Mouse (Mus musculus): ENCODE measurements around the gene Mt4. TPM values are rescaled to one million over a fixed set of nuclear protein-coding genes. Genes with fewer than 3 reads are reported as not detected.

Mt4 gene
- total RNA-seq (2012; rRNA removed) (not detected in 2 replicates), polyA plus RNA-seq (2012; ENCODE audit: insufficient read depth in 1 of 2, insufficient read length in 2 of 2, low read depth in 1 of 2, low replicate concordance in 2 of 2, missing spikeins in 1 of 2) (not detected)

- DNase-seq (ENCODE audit: low read depth, low spot score), result no peak
- H3K79me2 ChIP-seq (ENCODE audit: control insufficient read depth, insufficient read depth, low read length, poor library complexity), result no peaks in the 10 kb centered on the region
- H3K9ac ChIP-seq (ENCODE audit: control insufficient read depth, low read depth, low read length, poor library complexity, severe bottlenecking), result no peak within 1 kb of the TSS
- H3K9me3 ChIP-seq (replicated peaks; ENCODE audit: insufficient read depth, low read length), result no peaks in the 10 kb centered on the region
- H3K27ac ChIP-seq (ENCODE audit: control insufficient read depth, low read depth, low read length), result no peak within 1 kb of the TSS
- TF ChIP-seq E2F4 (IDR thresholded peaks at IDR 0.05; ENCODE audit: borderline replicate concordance, low read depth, low read length) (no peak), CHD1 (IDR thresholded peaks at IDR 0.05; ENCODE audit: low read depth, low read length) (no peak), TAL1 (IDR thresholded peaks at IDR 0.05; ENCODE audit: low read length) (no peak), GATA1 (IDR thresholded peaks at IDR 0.05; ENCODE audit: low read depth, low read length) (no peak), KAT2A (conservative IDR thresholded peaks at IDR 0.05; ENCODE audit: low read depth, low read length) (no peak)
- H3K27me3 ChIP-seq (ENCODE audit: control insufficient read depth in 1 of 2, insufficient read depth in 2 of 2, low read length in 2 of 2), result peaks cover 1 to 2% of the 10 kb centered on the region in 2 experiments; a peak in 2 of 4 replicates
- H3K4me3 ChIP-seq (ENCODE audit: control insufficient read depth in 1 of 2, insufficient read depth in 1 of 2, low read depth in 2 of 2, low read length in 2 of 2), result no peak within 1 kb of the TSS
- H3K36me3 ChIP-seq (ENCODE audit: control insufficient read depth in 1 of 2, insufficient read depth in 2 of 2, low read length in 2 of 2), result no peaks in the 10 kb centered on the region
- H3K4me1 ChIP-seq (ENCODE audit: control insufficient read depth in 1 of 2, insufficient read depth in 2 of 2, low read length in 2 of 2), result no peaks in the 10 kb centered on the region
Observed at GRCm38 (mm10) chr8:94136933-94137332, at the start of gene Mt4. Mt4 (plus strand) TSS chr8:94137197.

DNA sequence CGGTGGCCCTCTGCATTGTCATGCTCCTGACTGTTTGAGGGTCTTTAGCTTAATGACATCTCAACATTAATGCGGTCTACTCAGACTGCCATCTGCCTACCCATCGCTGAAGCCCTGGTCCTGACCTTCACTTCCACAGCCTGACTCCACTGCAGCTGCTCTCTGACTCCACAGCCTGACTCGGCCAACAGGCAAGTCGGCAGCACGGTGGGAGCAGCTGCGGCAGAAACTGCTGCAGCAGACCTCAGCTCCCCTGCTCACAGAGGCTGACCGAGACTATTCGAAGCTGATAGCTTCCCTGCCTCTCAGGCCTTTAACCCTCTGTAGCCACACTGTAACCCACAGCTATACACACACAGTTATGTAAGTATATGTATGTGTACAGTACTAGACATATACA lies 49.0 kb upstream of the Mt4 start:
- H3K4me1 ChIP-seq (ENCODE audit: control insufficient read depth in 1 of 2, insufficient read depth in 2 of 2, low read length in 2 of 2), result no peaks in the 10 kb centered on the region; a peak in 1 of 4 replicates
- TF ChIP-seq ZC3H11A (IDR thresholded peaks at IDR 0.05; ENCODE audit: low read depth, low read length), result no peak
- TF ChIP-seq MXI1 (IDR thresholded peaks at IDR 0.05; ENCODE audit: low read depth, low read length), result no peak
- TF ChIP-seq ZMIZ1 (IDR thresholded peaks at IDR 0.05; ENCODE audit: low read depth, low read length), result no peak
- no peak for TF ChIP-seq HCFC1 (IDR thresholded peaks at IDR 0.05; ENCODE audit: low read depth, low read length)
- TF ChIP-seq CHD2 (IDR thresholded peaks at IDR 0.05; ENCODE audit: low read length), result no peak
- TF ChIP-seq JUND (IDR thresholded peaks at IDR 0.05; ENCODE audit: low read depth, low read length), result no peak
- TF ChIP-seq CHD1 (IDR thresholded peaks at IDR 0.05; ENCODE audit: low read depth, low read length), result no peak
- no peak for TF ChIP-seq MAFK (IDR thresholded peaks at IDR 0.05; ENCODE audit: borderline replicate concordance, low read depth, low read length)
- no peak for TF ChIP-seq TAL1 (IDR thresholded peaks at IDR 0.05; ENCODE audit: low read length)
- no peak for TF ChIP-seq MEF2A (IDR thresholded peaks at IDR 0.05; ENCODE audit: extremely low read depth, insufficient replicate concordance, low read depth, low read length, poor library complexity, severe bottlenecking)
- TF ChIP-seq TCF12 (IDR thresholded peaks at IDR 0.05; ENCODE audit: low read depth, low read length), result no peak
- TF ChIP-seq MYB (IDR thresholded peaks at IDR 0.05; ENCODE audit: low read depth, low read length), result no peak
- no peak for TF ChIP-seq ELF1 (IDR thresholded peaks at IDR 0.05; ENCODE audit: low read depth, low read length)
- no peak for TF ChIP-seq SMC3 (IDR thresholded peaks at IDR 0.05; ENCODE audit: low read depth, low read length)
- no peak for TF ChIP-seq ZNF384 (IDR thresholded peaks at IDR 0.05; ENCODE audit: low read depth, low read length)
- TF ChIP-seq NELFE (IDR thresholded peaks at IDR 0.05; ENCODE audit: low read depth, low read length), result no peak
- H3K27me3 ChIP-seq (ENCODE audit: control insufficient read depth in 1 of 2, insufficient read depth in 2 of 2, low read length in 2 of 2), result no peaks in the 10 kb centered on the region

More for the DNA sequence above, 49.0 kb upstream of the Mt4 start:
- no peak overlapping the region for H3K4me3 ChIP-seq (ENCODE audit: control insufficient read depth in 1 of 2, insufficient read depth in 1 of 2, low read depth in 2 of 2, low read length in 2 of 2)
- H3K27ac ChIP-seq (ENCODE audit: control insufficient read depth, low read depth, low read length), result no peak overlapping the region
- H3K9me3 ChIP-seq (replicated peaks; ENCODE audit: insufficient read depth, low read length), result no peaks in the 10 kb centered on the region
- DNase-seq (ENCODE audit: low read depth, low spot score), result no peak
- no peaks in the 10 kb centered on the region for H3K36me3 ChIP-seq (ENCODE audit: control insufficient read depth in 1 of 2, insufficient read depth in 2 of 2, low read length in 2 of 2)
- no peak overlapping the region for H3K9ac ChIP-seq (ENCODE audit: control insufficient read depth, low read depth, low read length, poor library complexity, severe bottlenecking)
- no peaks in the 10 kb centered on the region for H3K79me2 ChIP-seq (ENCODE audit: control insufficient read depth, insufficient read depth, low read length, poor library complexity)

Measured in MEL (cell line).